Mouse (Mus musculus) CH12F3 (cell line): Measurements from ENCODE around the gene Krtap12-1.
"Not testable (repeated sequence)": the region's sequence is repeated elsewhere in the genome, so short reads cannot be mapped to it uniquely, and the experiment has no call there.

Experiments
- in situ Hi-C: fragments of 300-500 bp; cut with MboI; formaldehyde crosslinking; loops from 2 replicates; pipeline ENCODE4 v1.14.3; 2020; ENCODE audit warnings: low sequenced_read_pairs

Krtap12-1 gene

GRCm38 (mm10) chr10:77720299-77720698 lies at the start of gene Krtap12-1:
Gene Krtap12-1 (plus strand): TSS chr10:77720599.
- in situ Hi-C loops = not testable (repeated sequence)

- in situ Hi-C loops = no loop called here
These were observed 49.7 kb upstream of the Krtap12-1 start for GRCm38 (mm10) chr10:77670710-77671109.

GRCm38 (mm10) chr10:77671519-77671918 lies 48.9 kb upstream of the Krtap12-1 start:
- in situ Hi-C loops = no loop called here

GRCm38 (mm10) chr10:77673765-77674164 lies 46.6 kb upstream of the Krtap12-1 start:
- in situ Hi-C loops = no loop called here

- in situ Hi-C loops = no loop called here
These were observed 42.8 kb upstream of the Krtap12-1 start for GRCm38 (mm10) chr10:77677562-77677961.

- in situ Hi-C loops = no loop called here
These were observed 37.4 kb upstream of the Krtap12-1 start for GRCm38 (mm10) chr10:77682994-77683393.

GRCm38 (mm10) chr10:77684181-77684580 lies 36.2 kb upstream of the Krtap12-1 start:
- in situ Hi-C loops = no loop called here

GRCm38 (mm10) chr10:77685895-77686664 lies 34.3 kb upstream of the Krtap12-1 start, which contains the start of gene Tspear:
Gene Tspear (plus strand): TSS chr10:77686569.
- in situ Hi-C loops = no loop called here

GRCm38 (mm10) chr10:77687021-77687420 lies 33.4 kb upstream of the Krtap12-1 start:
- in situ Hi-C loops = no loop called here

- in situ Hi-C loops = not testable (repeated sequence)
These were observed 30.0 kb upstream of the Krtap12-1 start, which contains the start of gene Gm19402 for GRCm38 (mm10) chr10:77690356-77690807. Gene Gm19402 (minus strand): TSS chr10:77690757.

- in situ Hi-C loops = no loop called here
These were observed 23.3 kb upstream of the Krtap12-1 start, which contains the start of gene Gm9508 for GRCm38 (mm10) chr10:77697133-77697532. Gene Gm9508 (minus strand): TSS chr10:77697233.

- in situ Hi-C loops = no loop called here
These were observed 14.1 kb upstream of the Krtap12-1 start, which contains the start of gene Gm10272 for GRCm38 (mm10) chr10:77706326-77706725. Gene Gm10272 (plus strand): TSS chr10:77706626.

GRCm38 (mm10) chr10:77709831-77710230 lies 10.6 kb upstream of the Krtap12-1 start:
- in situ Hi-C loops = no loop called here

- in situ Hi-C loops = not testable (repeated sequence)
These were observed 9.2 kb upstream of the Krtap12-1 start, which contains the start of gene Gm10024 for GRCm38 (mm10) chr10:77711157-77711556. Gene Gm10024 (plus strand): TSS chr10:77711457.

- in situ Hi-C loops = no loop called here
These were observed 6.7 kb upstream of the Krtap12-1 start for GRCm38 (mm10) chr10:77713734-77714133.

- in situ Hi-C loops = no loop called here
These were observed 4.9 kb upstream of the Krtap12-1 start, which contains the start of gene Gm10142 for GRCm38 (mm10) chr10:77715507-77715906. Gene Gm10142 (plus strand): TSS chr10:77715807.

GRCm38 (mm10) chr10:77724855-77725254 lies 4.5 kb downstream of the Krtap12-1 start:
- in situ Hi-C loops = no loop called here

GRCm38 (mm10) chr10:77726186-77726585 lies 5.8 kb downstream of the Krtap12-1 start, which contains the start of gene Gm10100:
Gene Gm10100 (plus strand): TSS chr10:77726486.
- in situ Hi-C loops = no loop called here

- in situ Hi-C loops = no loop called here
These were observed 7.9 kb downstream of the Krtap12-1 start for GRCm38 (mm10) chr10:77728280-77728679.

- in situ Hi-C loops = no loop called here
These were observed 8.8 kb downstream of the Krtap12-1 start for GRCm38 (mm10) chr10:77729241-77729640.

- in situ Hi-C loops = no loop called here
These were observed 15.5 kb downstream of the Krtap12-1 start for GRCm38 (mm10) chr10:77735928-77736327.

- in situ Hi-C loops = no loop called here
These were observed 18.5 kb downstream of the Krtap12-1 start for GRCm38 (mm10) chr10:77738929-77739328.
